Mouse (Mus musculus) liver, adult 2 months (tissue): ENCODE measurements at regions not wholly inside any gene's neighbourhood (a gene's known extent, or its start where the extent isn't known, plus 50 kb on each side); places are given as distances from the start of the nearest gene placed in this dataset.

Experiments used
- CTCF ChIP-seq: fragments of 200-500 bp; IDR thresholded peaks from 2 replicates; pipeline ENCODE4 v1.5.1; 2011; ENCODE audit warnings: low read depth, low read length, control low read depth
- POLR2A ChIP-seq: fragments of 200-500 bp; IDR thresholded peaks from 2 replicates; pipeline ENCODE4 v1.6.1; 2011; ENCODE audit warnings: low read length, control low read depth; ENCODE audit not compliant: insufficient read depth; ENCODE audit errors: extremely low read depth

DNA sequence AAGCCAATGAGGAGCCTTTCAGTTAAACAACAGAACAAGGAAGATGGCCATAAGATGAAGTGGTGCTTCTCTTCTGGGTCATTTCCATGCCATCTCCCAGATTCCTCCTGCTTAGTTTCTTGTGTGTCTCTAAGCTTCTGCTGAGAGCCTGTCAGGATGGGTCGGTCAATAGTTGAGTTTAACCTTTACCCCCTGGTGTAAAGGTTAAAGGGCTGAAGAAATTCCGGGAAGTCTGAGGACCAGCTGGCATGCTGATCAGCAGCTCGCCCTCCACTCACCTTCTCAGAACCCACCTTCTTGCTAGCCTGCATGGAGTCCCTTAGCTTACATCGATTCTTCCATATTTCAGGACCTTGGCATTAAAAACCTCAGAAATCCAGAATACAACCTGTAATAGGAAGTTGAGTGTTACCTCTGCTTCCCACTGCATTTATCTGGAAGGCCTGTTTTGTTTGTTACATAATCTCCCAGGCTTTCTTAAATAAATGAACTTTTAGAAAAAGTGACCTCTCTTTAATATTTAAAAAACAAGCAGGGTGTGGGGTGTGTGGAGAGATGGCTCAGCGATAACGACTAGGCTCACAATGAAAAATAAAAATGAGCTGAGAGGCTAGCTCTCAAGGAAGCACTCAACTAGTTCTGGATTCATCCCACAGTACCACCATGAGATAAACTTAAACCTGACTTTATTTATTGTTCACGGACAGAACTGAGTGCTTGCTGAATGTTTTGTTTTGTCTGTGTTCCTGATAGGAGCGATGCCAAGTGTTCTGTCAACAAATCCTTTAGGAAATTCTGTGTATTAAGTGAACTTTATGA, 225.9 kb upstream of the Arrdc4 start:
- TF ChIP-seq CTCF = no peak
- no peak for TF ChIP-seq POLR2A
